Mouse (Mus musculus): ENCODE measurements at regions not wholly inside any gene's neighbourhood (a gene's known extent, or its start where the extent isn't known, plus 50 kb on each side); places are given as distances from the start of the nearest gene placed in this dataset.

DNA sequence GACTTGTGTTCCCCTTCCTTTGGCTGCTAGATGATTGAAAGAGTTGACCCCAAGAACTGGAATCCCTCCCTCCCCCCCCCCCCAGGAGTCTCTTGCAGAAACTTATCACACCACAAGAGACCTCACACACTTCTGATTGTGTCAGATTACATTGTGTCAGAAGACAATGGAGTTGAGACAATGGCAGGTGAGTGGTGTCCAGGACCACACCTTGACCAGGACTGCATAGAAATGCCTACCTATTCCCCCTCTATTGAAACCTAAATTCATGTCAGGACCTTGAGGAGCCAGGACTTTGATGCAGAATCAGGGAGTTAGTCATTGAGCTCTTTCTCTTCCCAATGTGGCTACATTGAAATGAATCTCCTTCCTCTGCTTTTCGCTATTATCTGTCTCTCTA lies 282.8 kb upstream of the Nrp1 start:
- WGBS: 91% methylated on average over 1 of the region's 1 CpGs
- DNase-seq (ENCODE audit: low spot score): no peak

DNA sequence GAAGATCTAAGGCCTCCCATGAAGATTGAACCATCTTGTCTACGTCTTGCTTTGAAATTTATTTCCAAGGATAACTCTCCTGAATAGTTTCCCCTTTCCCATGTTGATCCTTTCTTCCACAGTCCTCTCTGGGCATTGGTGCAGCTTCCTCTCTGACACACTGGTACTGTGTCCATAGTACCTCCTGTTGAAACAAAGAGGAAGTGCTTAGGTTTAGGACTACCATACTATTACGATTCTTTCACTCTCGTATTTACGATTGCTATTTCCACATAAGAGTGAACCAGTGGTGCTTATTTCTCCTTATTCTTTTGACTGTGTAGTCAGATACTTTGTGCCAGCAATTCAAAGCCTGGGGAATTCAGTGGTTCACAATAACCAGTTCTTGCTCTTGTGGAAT lies 282.2 kb upstream of the Nrp1 start:
- Histone ChIP-seq H3K4me1 (no peaks in the 10 kb centered on the region), H3K27me3 (ENCODE audit: low read depth, poor library complexity, severe bottlenecking) (no peaks in the 10 kb centered on the region), H3K4me3 (no peak overlapping the region), H3K36me3 (no peaks in the 10 kb centered on the region), H3K27ac (no peak overlapping the region), H3K9me3 (replicated peaks) (no peaks in the 10 kb centered on the region)
- no peak for DNase-seq (ENCODE audit: low spot score)
- whole genome bisulfite sequencing: 90% methylated on average over 4 of the region's 4 CpGs

More for the DNA sequence above, 282.8 kb upstream of the Nrp1 start:
- Histone ChIP-seq H3K27ac (no peak overlapping the region), H3K4me3 (no peak overlapping the region), H3K4me1 (no peaks in the 10 kb centered on the region), H3K36me3 (no peaks in the 10 kb centered on the region), H3K27me3 (ENCODE audit: low read depth, poor library complexity, severe bottlenecking) (no peaks in the 10 kb centered on the region), H3K9me3 (replicated peaks) (no peaks in the 10 kb centered on the region)

DNA sequence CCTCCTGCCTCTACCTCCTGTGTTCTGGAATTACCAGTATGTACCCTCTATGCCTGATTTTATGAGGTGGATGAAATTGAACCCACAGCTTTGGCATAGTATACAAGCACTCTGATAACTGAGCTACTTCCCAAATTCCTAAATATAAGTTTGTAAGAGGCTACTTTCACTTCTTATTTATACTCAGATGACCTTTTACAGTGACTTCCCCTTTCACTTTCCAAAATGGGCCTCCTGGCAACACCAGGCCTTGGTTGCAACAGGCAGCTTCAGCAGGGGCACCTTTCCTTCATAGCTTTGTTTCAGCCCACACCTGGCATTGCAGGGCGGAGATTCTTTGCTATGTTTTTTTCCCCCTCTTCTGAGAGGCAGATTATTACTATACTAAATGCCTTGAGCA lies 279.7 kb upstream of the Nrp1 start:
- Histone ChIP-seq H3K27me3 (ENCODE audit: low read depth, poor library complexity, severe bottlenecking) (no peaks in the 10 kb centered on the region), H3K4me3 (no peak overlapping the region), H3K4me1 (no peaks in the 10 kb centered on the region), H3K9me3 (replicated peaks) (no peaks in the 10 kb centered on the region), H3K36me3 (no peaks in the 10 kb centered on the region), H3K27ac (no peak overlapping the region)
- no peak for DNase-seq (ENCODE audit: low spot score)
- 98% methylated on average over 1 of the region's 1 CpGs for WGBS

DNA sequence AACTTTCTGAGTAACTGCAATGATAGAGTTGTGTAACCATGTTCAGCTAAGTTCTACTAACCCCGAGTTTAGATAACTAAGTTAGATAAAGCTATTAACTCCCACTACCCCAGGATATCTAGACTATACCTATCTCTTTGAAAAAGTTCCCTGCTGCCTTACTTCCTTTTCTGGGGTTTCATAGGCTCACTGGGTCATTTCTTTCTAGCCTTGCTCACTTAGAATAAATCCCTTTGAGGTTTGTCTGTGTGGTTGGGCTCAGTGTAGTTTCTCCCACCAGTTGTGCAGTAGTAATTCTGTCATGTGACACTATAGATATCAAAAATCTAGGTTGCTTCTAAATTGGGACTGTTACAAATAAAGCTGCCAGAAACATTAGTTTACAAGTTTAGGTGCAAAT lies 272.6 kb upstream of the Nrp1 start:
- H3K27ac ChIP-seq: no peak overlapping the region
- H3K27me3 ChIP-seq (ENCODE audit: low read depth, poor library complexity, severe bottlenecking): peaks cover 3% of the 10 kb centered on the region; the same call in 1 of the 2 replicates
- H3K4me1 ChIP-seq: no peaks in the 10 kb centered on the region
- WGBS: 85% methylated on average over 1 of the region's 1 CpGs
- no peaks in the 10 kb centered on the region for H3K9me3 ChIP-seq (replicated peaks)
- no peak overlapping the region for H3K4me3 ChIP-seq
- no peak for DNase-seq (ENCODE audit: low spot score)
- no peaks in the 10 kb centered on the region for H3K36me3 ChIP-seq

DNA sequence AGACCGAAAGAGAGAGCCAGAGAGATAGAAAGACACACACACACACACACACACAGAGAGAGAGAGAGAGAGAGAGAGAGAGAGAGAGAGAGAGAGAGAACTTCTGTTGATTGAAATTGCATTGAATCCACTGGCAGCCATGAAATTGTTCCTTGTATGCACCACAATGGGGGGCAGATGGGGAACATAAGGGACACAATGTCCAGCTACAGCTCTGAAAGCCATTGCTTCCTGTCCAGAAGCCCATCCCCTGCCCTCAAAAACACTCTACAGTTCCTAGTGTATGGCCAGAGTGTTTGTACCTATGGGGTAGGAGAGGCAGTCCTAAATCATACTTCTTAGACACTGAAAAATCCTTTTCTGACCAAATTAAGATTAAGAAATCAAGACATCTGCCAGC lies 270.9 kb upstream of the Nrp1 start:
- H3K4me3 ChIP-seq: no peak overlapping the region
- H3K9me3 ChIP-seq (replicated peaks): 0 out of 2 replicates have a peak, but pooled peaks cover 2% of the 10 kb centered on the region
- peaks cover 3% of the 10 kb centered on the region; the same call in 1 of the 2 replicates for H3K27me3 ChIP-seq (ENCODE audit: low read depth, poor library complexity, severe bottlenecking)
- H3K27ac ChIP-seq: no peak overlapping the region
- H3K36me3 ChIP-seq: no peaks in the 10 kb centered on the region
- DNase-seq (ENCODE audit: low spot score): no peak
- WGBS: 92% methylated on average over 1 of the region's 1 CpGs
- no peaks in the 10 kb centered on the region for H3K4me1 ChIP-seq

DNA sequence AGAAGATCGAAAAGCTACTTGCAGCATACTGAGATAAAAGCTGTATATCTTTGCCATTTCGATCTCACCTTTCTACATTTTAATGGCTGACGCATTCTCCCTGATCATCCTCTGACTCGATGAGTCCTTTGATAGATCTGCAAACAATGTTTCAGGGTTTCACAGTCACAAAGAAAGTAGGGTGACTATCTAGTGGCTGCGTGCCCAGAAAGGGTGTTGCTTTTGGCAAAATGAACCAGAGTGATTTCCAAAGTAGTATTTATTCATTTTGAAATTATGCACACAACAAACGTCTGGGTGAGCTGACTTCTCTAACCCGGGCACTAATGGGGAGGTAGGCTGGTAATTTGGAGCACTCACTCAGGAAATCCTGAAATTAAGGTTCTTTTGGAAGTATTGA lies 265.6 kb upstream of the Nrp1 start:
- H3K27me3 ChIP-seq (ENCODE audit: low read depth, poor library complexity, severe bottlenecking): peaks cover 3% of the 10 kb centered on the region; the same call in 1 of the 2 replicates
- H3K4me1 ChIP-seq: no peaks in the 10 kb centered on the region
- H3K9me3 ChIP-seq (replicated peaks): 0 out of 2 replicates have a peak, but pooled peaks cover 2% of the 10 kb centered on the region
- no peak overlapping the region for H3K27ac ChIP-seq
- 90% methylated on average over 7 of the region's 7 CpGs for WGBS
- no peaks in the 10 kb centered on the region for H3K36me3 ChIP-seq
- no peak overlapping the region for H3K4me3 ChIP-seq
- no peak for DNase-seq (ENCODE audit: low spot score)

DNA sequence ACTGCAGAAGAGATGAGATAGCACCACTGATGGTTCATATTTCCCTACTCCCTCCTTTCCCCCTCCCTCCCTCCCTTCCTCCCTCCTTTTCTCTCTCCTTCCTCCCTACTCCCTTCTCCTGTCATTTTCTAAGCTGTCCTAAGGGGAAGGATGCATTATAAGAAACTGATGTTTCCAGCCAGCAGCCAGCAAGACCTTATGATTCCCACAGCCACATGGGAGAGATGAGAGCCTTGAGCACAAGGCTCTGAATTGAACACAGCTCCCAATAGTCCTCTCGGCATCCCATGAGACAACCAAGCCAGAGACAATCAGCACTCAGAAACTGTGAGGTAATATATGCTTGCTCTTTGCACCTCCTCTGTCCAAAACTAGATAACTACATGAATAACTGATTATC lies 263.0 kb upstream of the Nrp1 start:
- WGBS: 95% methylated on average over 1 of the region's 1 CpGs
- H3K4me1 ChIP-seq: no peaks in the 10 kb centered on the region
- no peaks in the 10 kb centered on the region for H3K36me3 ChIP-seq

DNA sequence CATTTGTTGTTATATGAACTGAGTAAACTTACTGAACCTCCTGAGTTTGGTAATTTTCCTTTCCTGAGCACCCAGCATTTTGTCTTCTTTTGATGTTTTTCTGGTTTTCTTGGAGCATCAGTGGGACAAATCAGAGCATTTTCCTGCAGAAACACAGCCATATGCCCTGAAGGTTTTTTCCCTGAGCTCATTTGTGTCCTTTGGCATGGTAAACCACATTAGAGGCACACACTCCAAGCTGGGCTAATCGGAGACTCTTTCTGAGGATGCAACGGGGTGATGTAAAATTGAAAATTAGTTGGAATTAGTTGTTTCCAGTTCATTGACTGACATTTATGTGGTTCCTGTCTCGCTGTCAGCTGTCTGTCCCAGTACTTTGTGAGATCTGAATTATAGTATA lies 260.8 kb upstream of the Nrp1 start:
- H3K36me3 ChIP-seq: no peaks in the 10 kb centered on the region
- no peaks in the 10 kb centered on the region for H3K27me3 ChIP-seq (ENCODE audit: low read depth, poor library complexity, severe bottlenecking)
- H3K4me1 ChIP-seq: no peaks in the 10 kb centered on the region
- WGBS: 91% methylated on average over 3 of the region's 3 CpGs
- no peaks in the 10 kb centered on the region for H3K9me3 ChIP-seq (replicated peaks)
- no peak overlapping the region for H3K27ac ChIP-seq
- H3K4me3 ChIP-seq: no peak overlapping the region
- DNase-seq (ENCODE audit: low spot score): no peak

More for the DNA sequence above, 263.0 kb upstream of the Nrp1 start:
- 0 out of 2 replicates have a peak, but pooled peaks cover 2% of the 10 kb centered on the region for H3K9me3 ChIP-seq (replicated peaks)
- no peaks in the 10 kb centered on the region for H3K27me3 ChIP-seq (ENCODE audit: low read depth, poor library complexity, severe bottlenecking)
- no peak for DNase-seq (ENCODE audit: low spot score)
- no peak overlapping the region for H3K27ac ChIP-seq
- no peak overlapping the region for H3K4me3 ChIP-seq

DNA sequence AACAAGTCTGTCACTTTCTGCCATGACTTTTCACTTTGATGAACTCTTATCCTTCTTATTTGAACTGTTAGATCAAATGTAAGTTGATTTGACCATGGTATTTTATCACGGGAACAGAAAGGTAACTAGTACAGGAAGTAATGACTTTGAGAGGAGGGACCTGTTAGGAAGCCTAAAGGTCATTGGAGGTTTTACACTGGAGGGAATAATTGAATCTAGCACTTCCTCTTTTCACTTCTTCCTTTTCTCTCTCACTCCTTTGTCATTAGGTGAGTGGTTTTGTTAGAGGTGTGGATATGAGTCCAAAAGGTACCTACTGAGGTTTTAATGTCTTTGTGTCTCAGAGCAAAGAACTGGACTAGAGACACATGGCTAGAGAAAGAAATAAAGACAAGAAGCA lies 255.0 kb upstream of the Nrp1 start:
- no peaks in the 10 kb centered on the region for H3K4me1 ChIP-seq
- no peaks in the 10 kb centered on the region for H3K27me3 ChIP-seq (ENCODE audit: low read depth, poor library complexity, severe bottlenecking)
- no peak overlapping the region for H3K27ac ChIP-seq
- no peaks in the 10 kb centered on the region for H3K9me3 ChIP-seq (replicated peaks)
- H3K4me3 ChIP-seq: no peak overlapping the region
- WGBS: 90% methylated on average over 1 of the region's 1 CpGs
- H3K36me3 ChIP-seq: no peaks in the 10 kb centered on the region
- no peak for DNase-seq (ENCODE audit: low spot score)

DNA sequence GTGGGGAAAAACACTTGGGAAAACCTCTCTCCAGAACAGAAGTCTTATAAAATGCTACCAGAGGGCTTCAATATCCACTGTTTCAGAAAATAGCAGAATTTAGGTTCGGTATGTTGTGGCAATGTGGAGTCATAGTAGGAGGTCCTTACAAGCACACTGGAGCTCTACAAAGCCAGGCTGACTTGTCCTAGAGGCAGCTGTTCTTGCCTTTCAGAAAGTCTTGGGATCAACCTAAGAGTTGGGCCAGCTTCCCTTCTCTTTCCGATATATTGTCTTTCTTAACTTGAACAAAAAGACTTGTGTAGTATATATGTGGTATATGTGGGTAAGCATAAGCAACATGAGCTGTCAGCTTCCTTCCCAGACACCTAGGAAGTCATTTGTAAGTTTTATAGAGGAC lies 251.8 kb upstream of the Nrp1 start:
- WGBS: 94% methylated on average over 2 of the region's 2 CpGs
- no peak overlapping the region for H3K27ac ChIP-seq
- no peaks in the 10 kb centered on the region for H3K4me1 ChIP-seq
- no peaks in the 10 kb centered on the region for H3K9me3 ChIP-seq (replicated peaks)
- DNase-seq (ENCODE audit: low spot score): no peak
- H3K27me3 ChIP-seq (ENCODE audit: low read depth, poor library complexity, severe bottlenecking): no peaks in the 10 kb centered on the region
- H3K36me3 ChIP-seq: no peaks in the 10 kb centered on the region
- H3K4me3 ChIP-seq: no peak overlapping the region

DNA sequence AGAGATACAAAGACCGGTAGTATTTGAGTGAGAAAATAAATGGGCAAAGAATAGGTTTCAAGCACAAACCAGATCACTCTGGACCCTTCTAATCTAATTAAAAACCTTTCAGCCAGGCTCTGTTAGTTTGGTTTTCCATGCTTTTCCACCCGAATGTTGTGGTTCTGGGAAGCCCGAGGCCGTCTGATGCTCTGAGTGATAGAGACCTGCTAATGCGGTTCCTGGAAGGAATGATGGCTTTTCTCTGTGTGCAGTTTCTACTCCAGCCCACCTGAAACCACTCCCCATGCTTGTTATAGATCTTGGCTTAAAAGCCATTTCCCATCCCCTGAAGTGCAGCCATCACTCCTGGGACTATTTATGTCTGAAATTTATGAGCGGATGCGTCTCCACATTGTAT lies 251.4 kb upstream of the Nrp1 start:
- 83% methylated on average over 7 of the region's 7 CpGs for WGBS
- Histone ChIP-seq H3K4me1 (no peaks in the 10 kb centered on the region), H3K4me3 (no peak overlapping the region), H3K36me3 (no peaks in the 10 kb centered on the region), H3K27ac (no peak overlapping the region), H3K27me3 (ENCODE audit: low read depth, poor library complexity, severe bottlenecking) (no peaks in the 10 kb centered on the region), H3K9me3 (replicated peaks) (no peaks in the 10 kb centered on the region)
- no peak for DNase-seq (ENCODE audit: low spot score)

DNA sequence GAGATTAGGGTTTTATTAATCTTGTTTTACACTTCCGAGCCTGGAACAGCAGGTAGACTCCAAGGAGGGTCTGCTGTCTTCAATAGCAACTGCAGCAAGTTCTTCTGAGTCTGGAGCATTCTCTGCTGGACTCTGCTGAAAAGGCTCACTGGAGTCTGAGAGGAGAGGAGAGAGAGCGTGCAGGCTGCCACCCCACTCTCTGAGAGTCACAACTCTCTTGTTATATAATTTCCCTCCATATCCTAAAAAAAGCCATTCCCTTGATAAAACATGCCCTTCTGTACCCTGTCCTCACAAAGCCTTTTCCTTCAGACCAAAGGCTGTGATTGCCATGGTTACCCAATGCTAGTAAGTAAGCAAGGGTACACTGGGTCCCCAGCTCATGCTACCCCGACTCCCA lies 249.4 kb upstream of the Nrp1 start:
- H3K4me1 ChIP-seq: no peaks in the 10 kb centered on the region
- no peak overlapping the region for H3K4me3 ChIP-seq
- 90% methylated on average over 3 of the region's 3 CpGs for WGBS
- no peaks in the 10 kb centered on the region for H3K36me3 ChIP-seq
- no peaks in the 10 kb centered on the region for H3K9me3 ChIP-seq (replicated peaks)
- no peak for DNase-seq (ENCODE audit: low spot score)
- H3K27me3 ChIP-seq (ENCODE audit: low read depth, poor library complexity, severe bottlenecking): no peaks in the 10 kb centered on the region
- H3K27ac ChIP-seq: no peak overlapping the region

DNA sequence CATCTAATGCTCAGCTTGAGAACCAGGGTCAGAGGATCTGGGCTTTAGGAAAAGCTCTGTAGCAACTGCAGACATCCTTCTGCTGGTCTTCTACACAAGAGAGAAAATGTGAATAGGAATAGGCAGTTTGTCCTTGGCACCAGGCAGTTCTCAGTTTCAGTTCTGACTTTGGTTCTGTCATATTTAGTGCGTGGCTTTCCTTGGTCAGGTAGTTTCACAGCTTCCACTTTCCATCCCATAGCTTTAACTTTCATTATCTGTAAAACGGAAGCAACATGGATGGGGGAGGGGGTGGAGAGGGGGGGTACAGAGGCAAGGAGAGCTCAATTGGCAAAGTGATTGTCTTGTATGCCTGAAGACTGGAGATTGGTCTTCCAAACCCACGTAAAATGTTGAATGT lies 247.3 kb upstream of the Nrp1 start:
- Histone ChIP-seq H3K27ac (no peak overlapping the region), H3K27me3 (ENCODE audit: low read depth, poor library complexity, severe bottlenecking) (no peaks in the 10 kb centered on the region), H3K4me1 (no peaks in the 10 kb centered on the region), H3K4me3 (no peak overlapping the region), H3K36me3 (no peaks in the 10 kb centered on the region), H3K9me3 (replicated peaks) (no peaks in the 10 kb centered on the region)
- WGBS: 85% methylated on average over 3 of the region's 3 CpGs
- DNase-seq (ENCODE audit: low spot score): no peak

DNA sequence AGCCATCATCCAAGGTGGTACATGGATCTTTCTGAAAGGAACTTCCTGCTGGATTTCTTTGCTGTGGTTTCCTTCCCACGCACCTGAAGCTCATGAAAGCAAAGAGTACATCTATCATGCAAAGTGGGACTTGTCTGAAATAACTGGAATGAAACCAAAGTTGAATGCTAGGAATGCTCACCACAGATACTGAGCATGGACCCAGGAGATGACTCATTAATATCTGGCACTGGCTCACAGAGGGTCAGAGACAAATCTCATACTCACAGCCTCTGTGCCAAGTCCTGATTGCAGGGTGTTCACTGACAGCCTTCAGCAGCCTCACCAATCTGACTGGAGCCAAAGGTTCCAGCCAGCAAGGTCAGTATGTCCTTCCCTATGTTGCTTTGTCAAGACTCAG lies 245.3 kb upstream of the Nrp1 start:
- WGBS: 86% methylated on average over 1 of the region's 1 CpGs
- no peaks in the 10 kb centered on the region for H3K4me1 ChIP-seq
- no peak overlapping the region for H3K4me3 ChIP-seq
- no peaks in the 10 kb centered on the region for H3K27me3 ChIP-seq (ENCODE audit: low read depth, poor library complexity, severe bottlenecking)
- DNase-seq (ENCODE audit: low spot score): no peak
- H3K27ac ChIP-seq: no peak overlapping the region
- H3K36me3 ChIP-seq: no peaks in the 10 kb centered on the region
- H3K9me3 ChIP-seq (replicated peaks): no peaks in the 10 kb centered on the region

Measured in limb, embryonic 10.5 days (tissue).